Mouse (Mus musculus): Measurements from ENCODE around the gene Pnldc1. TPM values are rescaled to one million over a fixed set of nuclear protein-coding genes. Genes with fewer than 3 reads are reported as not detected.

The Pnldc1 gene
- 0.53 and 0.86 TPM in 2 replicates for polyA plus RNA-seq (2012; rRNA removed)

DNA sequence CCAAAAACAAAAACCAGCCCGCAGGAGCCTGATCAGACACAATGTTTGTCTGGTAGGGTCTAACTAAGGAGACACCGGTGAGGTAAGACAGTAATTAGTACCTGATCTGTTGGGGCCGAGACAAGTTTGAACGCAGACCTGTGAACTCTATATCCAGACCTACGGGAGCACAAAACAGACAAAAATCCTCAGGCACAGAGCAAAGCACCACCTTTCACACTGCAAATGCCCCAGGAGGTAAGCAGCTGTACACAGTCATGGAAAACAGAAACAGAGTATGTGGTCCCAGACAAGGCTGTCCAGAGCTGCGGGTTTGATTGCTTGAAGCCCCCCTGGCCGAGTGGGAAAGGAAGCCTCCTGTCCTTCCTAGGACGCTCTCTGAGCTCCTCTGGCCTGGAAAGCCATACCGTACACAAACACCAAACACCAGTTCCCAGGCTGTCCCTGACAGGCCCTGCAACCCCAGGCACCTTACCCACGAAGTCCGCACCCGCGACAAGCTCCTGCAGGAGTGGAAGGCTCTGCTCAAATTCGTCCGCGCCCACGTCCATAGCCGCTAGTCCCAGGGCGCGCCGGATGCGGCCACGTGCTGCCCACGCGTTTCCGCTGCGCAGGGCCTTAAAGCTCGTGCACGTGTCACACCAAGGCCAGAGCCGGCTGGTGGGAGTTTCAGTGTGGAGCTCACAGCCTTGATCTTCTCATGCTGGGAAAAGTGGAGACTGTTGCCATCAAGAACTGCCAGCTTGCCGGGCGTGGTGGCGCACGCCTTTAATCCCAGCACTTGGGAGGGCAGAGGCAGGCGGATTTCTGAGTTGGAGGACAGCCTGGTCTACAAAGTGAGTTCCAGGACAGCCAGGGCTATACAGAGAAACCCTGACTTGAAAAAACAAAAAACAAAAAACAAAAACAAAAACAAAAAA lies at the start of gene Pnldc1:
Pnldc1 (minus strand) TSS at position 870 of the 920 bp plus-strand sequence.

DNA sequence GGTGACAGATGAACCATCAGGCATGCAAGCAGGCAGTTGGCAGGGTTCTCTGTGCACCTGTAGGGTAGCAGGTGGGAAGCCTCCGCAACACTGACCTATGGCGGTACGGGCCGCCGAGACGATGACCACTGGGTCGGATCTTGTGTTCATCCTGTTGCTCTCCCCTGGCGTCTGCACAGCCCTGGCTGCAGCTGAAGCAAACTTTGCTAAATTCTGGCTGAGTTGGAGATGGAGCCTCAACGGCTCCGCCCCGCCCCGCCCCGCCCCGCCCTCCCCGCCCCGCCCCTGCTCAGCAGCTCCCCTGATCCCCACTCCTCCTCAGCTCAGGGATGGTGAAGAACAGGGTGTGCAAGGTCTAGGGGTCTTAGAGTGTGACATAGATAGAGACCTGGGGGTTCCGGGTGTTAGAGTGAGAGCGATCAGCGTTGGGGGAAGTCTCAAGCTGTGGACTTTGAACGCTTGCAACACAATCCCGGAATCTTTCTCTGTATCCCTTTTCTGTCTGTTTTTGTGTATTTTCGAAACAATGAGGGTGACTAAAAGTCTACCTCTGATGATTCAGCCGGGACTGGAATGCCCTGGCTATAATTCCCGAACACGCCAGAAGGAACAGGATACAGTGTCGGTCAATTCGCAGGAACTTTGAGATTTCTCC lies 30.2 kb upstream of the Pnldc1 start, which contains the start of gene Acat3:
Acat3 (minus strand) TSS at position 450 of the 655 bp plus-strand sequence.

GRCm38 (mm10) chr17:12915881-12916583 lies 6.0 kb upstream of the Pnldc1 start, which contains the start of gene Mrpl18:
TSS of gene Mrpl18 (minus strand) at chr17:12916345.

DNA sequence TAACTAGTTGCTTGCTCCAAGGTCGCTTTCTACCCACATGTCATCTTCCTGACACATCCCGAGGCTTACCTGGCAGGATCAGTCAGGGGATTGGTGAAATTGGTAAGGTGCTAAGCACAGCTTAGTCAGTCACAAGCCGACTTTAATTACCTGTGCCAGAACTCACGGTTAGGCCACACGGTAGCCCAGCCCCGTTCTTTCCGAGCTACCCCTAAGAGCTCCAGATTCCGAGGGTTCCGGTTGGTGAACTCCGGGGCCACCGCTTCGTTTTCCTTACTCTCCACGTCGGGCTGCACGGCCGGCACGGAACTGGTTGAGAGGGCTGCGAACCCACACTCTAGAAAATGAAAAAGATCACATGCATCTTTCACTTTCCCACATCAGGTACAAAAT lies 5.5 kb upstream of the Pnldc1 start, which contains the start of gene Tcp1:
Tcp1 (plus strand) TSS at position 214 of the 393 bp plus-strand sequence.

DNA sequence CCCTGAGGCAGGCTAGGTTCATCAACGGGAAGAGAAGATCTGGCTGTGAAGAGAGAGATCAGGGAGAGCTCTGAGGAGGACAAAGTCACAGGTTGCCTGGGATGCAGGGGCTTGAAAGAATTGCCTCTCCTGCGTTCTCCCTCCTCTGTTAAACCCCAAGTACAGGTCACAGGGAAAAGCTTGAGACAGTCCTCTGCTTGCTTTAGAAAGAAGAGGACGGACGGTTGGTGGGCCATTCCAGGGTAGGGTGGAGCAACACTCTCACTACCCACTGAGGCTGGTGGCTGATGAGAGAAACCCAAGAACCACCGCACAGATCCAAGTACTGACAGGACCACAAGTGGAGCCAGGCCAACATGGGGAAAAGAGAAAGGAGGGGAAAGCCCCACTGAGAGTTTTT lies 34.3 kb downstream of the Pnldc1 start, which contains the start of gene Mrgprh:
Mrgprh (plus strand) TSS at position 301 of the 400 bp plus-strand sequence.

GRCm38 (mm10) chr17:12868043-12868442 lies 42.0 kb downstream of the Pnldc1 start, which contains the start of gene Mas1:
TSS of gene Mas1 (minus strand) at chr17:12868143.

Other genes starting within 250 kb of the Pnldc1 start
- 25.5 and 26.9 TPM in 2 replicates for gene Slc22a1, start 234.4 kb downstream of the Pnldc1 start, polyA plus RNA-seq (2012; rRNA removed)
- gene Igf2r, start 140.6 kb downstream of the Pnldc1 start, polyA plus RNA-seq (2012; rRNA removed), result 25.9 and 29.7 TPM in 2 replicates
- gene Mas1, start 42.1 kb downstream of the Pnldc1 start, polyA plus RNA-seq (2012; rRNA removed), result not detected in 2 replicates
- 0.06 and 0.07 TPM in 2 replicates for gene Mrgprh, start 34.2 kb downstream of the Pnldc1 start, polyA plus RNA-seq (2012; rRNA removed)
- gene Tcp1, start 5.5 kb upstream of the Pnldc1 start, polyA plus RNA-seq (2012; rRNA removed), result 30.1 and 45.5 TPM in 2 replicates
- 27.8 and 32.2 TPM in 2 replicates for gene Mrpl18, start 6.1 kb upstream of the Pnldc1 start, polyA plus RNA-seq (2012; rRNA removed)
- not detected in 2 replicates for gene Acat3, start 30.4 kb upstream of the Pnldc1 start, polyA plus RNA-seq (2012; rRNA removed)
- 10.6 and 12.6 TPM in 2 replicates for gene Acat2, start 50.5 kb upstream of the Pnldc1 start, polyA plus RNA-seq (2012; rRNA removed)
- 11.0 and 13.4 TPM in 2 replicates for gene Wtap, start 83.9 kb upstream of the Pnldc1 start, polyA plus RNA-seq (2012; rRNA removed)
- 446 and 547 TPM in 2 replicates for gene Sod2, start 96.6 kb upstream of the Pnldc1 start, polyA plus RNA-seq (2012; rRNA removed)
- gene Gpr31b, start 142.1 kb upstream of the Pnldc1 start, polyA plus RNA-seq (2012; rRNA removed), result 0.27 and 0.37 TPM in 2 replicates
- gene Tcp10b, start 150.9 kb upstream of the Pnldc1 start, polyA plus RNA-seq (2012; rRNA removed), result 0.05 and 0.27 TPM in 2 replicates
- not detected in 2 replicates for gene Unc93a, start 221.6 kb upstream of the Pnldc1 start, polyA plus RNA-seq (2012; rRNA removed)